Mouse (Mus musculus): ENCODE measurements around the gene Tap1. TPM values are rescaled to one million over a fixed set of nuclear protein-coding genes. Genes with fewer than 3 reads are reported as not detected.
"Not testable (repeated sequence)": the region's sequence is repeated elsewhere in the genome, so short reads cannot be mapped to it uniquely, and the experiment has no call there.

Gene Tap1
- polyA plus RNA-seq, 1 experiment from 2014 or later, result 1.9 TPM

DNA sequence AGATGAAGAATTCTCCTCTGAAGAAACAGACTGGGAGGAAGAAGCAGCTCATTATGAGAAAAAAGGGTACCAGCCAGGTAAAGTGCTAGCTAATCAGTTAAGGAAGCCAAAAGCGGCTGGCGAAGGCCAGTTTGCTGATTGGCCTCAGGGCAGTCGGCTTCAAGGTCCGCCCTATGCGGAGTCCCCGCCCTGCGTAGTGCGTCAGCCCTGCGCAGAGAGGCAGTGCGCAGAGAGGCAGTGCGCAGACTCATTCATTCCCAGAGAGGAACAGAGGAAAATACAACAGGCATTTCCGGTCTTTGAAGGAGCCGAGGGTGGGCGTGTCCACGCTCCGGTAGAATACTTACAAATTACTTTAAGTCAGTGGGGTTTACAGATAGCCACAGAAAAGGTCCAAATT lies 33.0 kb downstream of the Tap1 start:
- H3K36me3 ChIP-seq; H3K9ac ChIP-seq; H3K9me3 ChIP-seq; H3K27me3 ChIP-seq (replicated peaks); H3K4me1 ChIP-seq; H3K27ac ChIP-seq; H3K4me3 ChIP-seq; ATAC-seq (ENCODE audit: low FRiP score, low read depth); H3K4me2 ChIP-seq (replicated peaks): not testable (repeated sequence)
- WGBS, result 99% methylated on average over 7 of the region's 16 CpGs

DNA sequence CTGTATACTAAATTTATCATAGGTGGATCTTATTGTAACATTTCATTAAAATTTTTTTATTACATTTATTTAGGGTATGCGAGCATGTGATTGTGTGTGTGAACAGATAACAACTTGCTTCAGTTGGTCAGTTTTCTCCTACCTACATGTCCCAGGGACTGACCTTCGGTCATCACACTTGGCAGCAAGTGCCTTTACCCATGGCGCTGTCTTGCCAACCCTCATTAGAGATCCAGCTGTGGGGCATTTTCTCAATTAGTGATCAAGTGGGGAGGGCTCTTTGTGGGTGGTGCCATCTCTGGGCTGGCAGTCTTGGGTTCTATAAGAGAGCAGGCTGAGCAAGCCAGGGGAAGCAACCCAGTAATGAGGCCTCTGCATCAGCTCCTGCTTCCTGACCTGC lies 37.5 kb downstream of the Tap1 start:
- Histone ChIP-seq H3K4me3 (no peak overlapping the region), H3K27ac (no peak overlapping the region), H3K4me2 (replicated peaks) (no peak overlapping the region), H3K9ac (no peak overlapping the region), H3K36me3 (no peaks in the 10 kb centered on the region), H3K27me3 (replicated peaks) (no peaks in the 10 kb centered on the region), H3K9me3 (peaks cover 8% of the 10 kb centered on the region; the same call in 1 of the 2 replicates), H3K4me1 (no peaks in the 10 kb centered on the region)
- 96% methylated on average over 3 of the region's 3 CpGs for WGBS
- no peak for ATAC-seq (ENCODE audit: low FRiP score, low read depth)

DNA sequence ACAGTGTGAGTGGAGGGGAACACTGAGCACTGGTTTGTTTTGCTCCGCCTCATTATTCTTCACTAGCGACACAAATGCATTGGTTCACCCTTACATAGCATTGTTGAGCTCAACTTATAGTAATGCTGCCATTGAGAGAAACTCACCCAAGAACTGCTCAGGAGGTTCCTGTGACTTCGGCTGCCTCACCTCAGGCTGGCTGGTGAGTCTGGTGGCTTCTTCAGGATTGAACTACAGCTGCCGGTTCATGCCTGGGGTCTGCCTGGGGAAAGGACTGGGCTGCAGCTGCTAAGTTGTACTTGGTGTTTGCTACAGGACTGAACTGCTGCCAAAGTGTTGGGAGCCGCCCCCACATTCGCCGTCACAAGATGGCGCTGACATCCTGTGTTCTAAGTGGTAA lies 38.1 kb downstream of the Tap1 start:
- ATAC-seq (ENCODE audit: low FRiP score, low read depth), result no peak
- Histone ChIP-seq H3K4me3 (no peak overlapping the region), H3K9ac (no peak overlapping the region), H3K9me3 (peaks cover 8% of the 10 kb centered on the region; the same call in 1 of the 2 replicates), H3K36me3 (no peaks in the 10 kb centered on the region), H3K27ac (no peak overlapping the region), H3K4me1 (no peaks in the 10 kb centered on the region), H3K27me3 (replicated peaks) (no peaks in the 10 kb centered on the region), H3K4me2 (replicated peaks) (no peak overlapping the region)
- WGBS, result 97% methylated on average over 8 of the region's 8 CpGs

DNA sequence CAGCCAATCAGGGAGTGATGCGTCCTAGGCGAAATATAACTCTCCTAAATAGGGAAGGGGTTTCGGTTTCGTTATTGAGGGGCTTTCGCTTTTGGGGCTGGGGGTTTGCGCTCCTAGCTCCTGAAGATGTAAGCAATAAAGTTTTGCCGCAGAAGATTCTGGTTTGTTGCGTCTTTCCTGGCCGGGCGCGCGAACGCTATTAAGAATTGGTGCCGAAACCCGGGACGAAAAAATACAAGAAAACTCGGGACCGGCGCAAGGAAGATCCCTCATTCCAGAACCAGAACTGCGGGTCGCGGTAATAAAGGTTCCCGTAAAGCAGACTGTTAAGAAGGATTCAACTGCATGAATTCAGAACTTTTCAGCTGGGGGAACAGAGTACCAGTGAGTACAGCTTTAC lies 38.6 kb downstream of the Tap1 start:
- 97% methylated on average over 17 of the region's 23 CpGs for WGBS
- H3K9me3 ChIP-seq; H3K4me3 ChIP-seq; ATAC-seq (ENCODE audit: low FRiP score, low read depth); H3K9ac ChIP-seq; H3K27ac ChIP-seq; H3K4me1 ChIP-seq; H3K4me2 ChIP-seq (replicated peaks); H3K27me3 ChIP-seq (replicated peaks); H3K36me3 ChIP-seq: not testable (repeated sequence)

DNA sequence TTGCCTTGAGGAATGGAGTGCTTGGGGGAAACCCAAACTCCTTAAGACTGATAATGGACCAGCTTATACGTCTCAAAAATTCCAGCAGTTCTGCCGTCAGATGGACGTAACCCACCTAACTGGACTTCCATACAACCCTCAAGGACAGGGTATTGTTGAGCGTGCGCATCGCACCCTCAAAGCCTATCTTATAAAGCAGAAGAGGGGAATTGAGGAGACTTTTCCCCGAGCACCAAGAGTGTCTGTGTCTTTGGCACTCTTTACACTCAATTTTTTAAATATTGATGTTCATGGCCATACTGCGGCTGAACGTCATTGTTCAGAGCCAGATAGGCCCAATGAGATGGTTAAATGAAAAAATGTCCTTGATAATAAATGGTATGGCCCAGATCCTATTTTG lies 43.6 kb downstream of the Tap1 start:
- not testable (repeated sequence) for H3K27ac ChIP-seq; H3K9ac ChIP-seq; H3K4me1 ChIP-seq; H3K4me2 ChIP-seq (replicated peaks); H3K36me3 ChIP-seq; H3K27me3 ChIP-seq (replicated peaks); ATAC-seq (ENCODE audit: low FRiP score, low read depth); H3K9me3 ChIP-seq; H3K4me3 ChIP-seq
- 95% methylated on average over 9 of the region's 9 CpGs for WGBS

DNA sequence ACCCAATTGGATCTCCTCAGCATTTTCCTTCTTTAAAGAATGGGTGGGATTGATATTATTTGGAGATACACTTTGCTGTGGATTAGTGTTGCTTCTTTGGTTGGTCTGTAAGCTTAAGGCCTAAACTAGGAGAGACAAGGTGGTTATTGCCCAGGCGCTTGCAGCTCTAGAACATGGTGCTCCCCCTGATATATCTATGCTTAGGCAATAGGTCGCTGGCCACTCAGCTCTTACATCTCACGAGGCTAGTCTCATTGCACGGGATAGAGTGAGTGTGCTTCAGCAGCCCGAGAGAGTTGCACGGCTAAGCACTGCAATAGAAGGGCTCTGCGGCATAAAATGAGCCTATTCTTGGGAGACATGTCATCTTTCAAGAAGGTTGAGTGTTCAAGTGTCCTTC lies 44.7 kb downstream of the Tap1 start:
- not testable (repeated sequence) for H3K4me2 ChIP-seq (replicated peaks); H3K27ac ChIP-seq; H3K36me3 ChIP-seq; H3K4me3 ChIP-seq; H3K9me3 ChIP-seq; ATAC-seq (ENCODE audit: low FRiP score, low read depth); H3K27me3 ChIP-seq (replicated peaks); H3K4me1 ChIP-seq; H3K9ac ChIP-seq
- 90% methylated on average over 7 of the region's 7 CpGs for WGBS

DNA sequence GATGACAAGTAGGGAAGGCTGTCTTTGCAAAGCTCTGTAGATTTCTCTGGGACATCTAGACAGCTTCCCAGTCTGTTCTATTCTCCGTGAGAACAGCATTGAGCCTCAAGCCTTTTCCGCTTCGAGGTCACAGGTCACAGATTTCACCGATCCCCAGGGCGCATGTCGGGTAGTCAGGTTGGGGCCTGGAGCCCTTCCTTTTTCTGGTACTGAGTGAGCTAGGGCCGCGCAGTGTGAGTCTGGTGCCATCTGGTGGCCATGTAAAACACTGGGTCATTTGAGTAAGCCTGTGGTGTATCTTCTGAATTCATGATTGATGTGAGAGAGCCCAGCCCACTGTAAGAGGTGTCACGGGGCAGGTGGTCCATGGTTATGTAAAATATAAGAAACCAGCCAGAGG lies 47.6 kb downstream of the Tap1 start:
- H3K9ac ChIP-seq, result no peak overlapping the region
- no peak overlapping the region for H3K4me3 ChIP-seq
- no peak for ATAC-seq (ENCODE audit: low FRiP score, low read depth)
- WGBS, result 58% methylated on average over 9 of the region's 9 CpGs
- no peaks in the 10 kb centered on the region for H3K9me3 ChIP-seq
- no peak overlapping the region for H3K27ac ChIP-seq
- H3K36me3 ChIP-seq, result no peaks in the 10 kb centered on the region
- no peaks in the 10 kb centered on the region for H3K27me3 ChIP-seq (replicated peaks)
- no peaks in the 10 kb centered on the region for H3K4me1 ChIP-seq
- no peak overlapping the region for H3K4me2 ChIP-seq (replicated peaks)

DNA sequence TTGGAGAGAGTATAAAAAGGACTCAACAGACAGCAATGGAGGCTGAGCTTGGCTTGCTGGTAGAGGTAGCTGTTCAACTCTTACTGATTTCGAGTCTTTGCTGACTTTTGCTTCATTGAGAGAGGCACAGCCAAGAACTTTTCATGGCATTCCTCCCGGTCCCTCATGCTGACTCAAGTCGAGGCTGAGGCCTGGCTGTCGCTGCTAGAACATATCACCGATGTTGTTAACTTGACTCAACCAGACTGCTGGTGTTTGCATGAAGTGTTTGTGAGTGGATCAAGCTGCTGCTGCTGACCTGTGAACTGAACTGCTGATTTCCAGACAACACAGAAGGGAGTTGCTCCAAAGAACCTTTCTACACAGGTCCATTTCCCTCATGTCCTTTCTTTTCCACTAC lies 49.3 kb downstream of the Tap1 start:
- H3K4me3 ChIP-seq, result no peak overlapping the region
- H3K27me3 ChIP-seq (replicated peaks), result no peaks in the 10 kb centered on the region
- no peak overlapping the region for H3K9ac ChIP-seq
- H3K36me3 ChIP-seq, result no peaks in the 10 kb centered on the region
- no peak overlapping the region for H3K4me2 ChIP-seq (replicated peaks)
- ATAC-seq (ENCODE audit: low FRiP score, low read depth), result no peak
- no peaks in the 10 kb centered on the region for H3K9me3 ChIP-seq
- H3K27ac ChIP-seq, result no peak overlapping the region
- H3K4me1 ChIP-seq, result no peaks in the 10 kb centered on the region
- WGBS, result 88% methylated on average over 5 of the region's 5 CpGs

DNA sequence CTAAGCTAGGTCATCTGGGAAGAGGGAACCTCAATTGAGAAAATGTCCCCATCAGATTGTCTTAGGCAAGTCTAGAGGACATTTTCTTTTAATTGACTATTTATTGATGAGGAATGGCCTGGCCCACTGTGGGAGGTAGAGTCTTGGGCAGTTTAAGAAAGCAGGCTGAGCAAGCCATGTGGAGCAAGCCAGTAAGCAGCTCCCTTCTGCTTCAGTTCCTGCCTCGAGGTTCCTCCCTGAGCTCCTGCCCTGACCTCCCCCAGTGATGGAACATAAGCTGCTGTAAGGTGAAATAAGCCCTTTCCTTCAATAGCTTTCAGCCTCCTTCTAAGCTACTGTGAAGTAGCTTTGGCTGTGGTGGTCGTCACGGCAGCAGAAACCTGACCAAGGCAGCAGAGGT lies 50.4 kb downstream of the Tap1 start:
- 74% methylated on average over 3 of the region's 3 CpGs for WGBS
- no peak for ATAC-seq (ENCODE audit: low FRiP score, low read depth)
- no peaks in the 10 kb centered on the region for H3K36me3 ChIP-seq
- no peak overlapping the region for H3K4me2 ChIP-seq (replicated peaks)
- H3K9me3 ChIP-seq, result no peaks in the 10 kb centered on the region
- H3K27ac ChIP-seq, result no peak overlapping the region
- H3K4me1 ChIP-seq, result no peaks in the 10 kb centered on the region
- no peaks in the 10 kb centered on the region for H3K27me3 ChIP-seq (replicated peaks)
- no peak overlapping the region for H3K4me3 ChIP-seq
- no peak overlapping the region for H3K9ac ChIP-seq

DNA sequence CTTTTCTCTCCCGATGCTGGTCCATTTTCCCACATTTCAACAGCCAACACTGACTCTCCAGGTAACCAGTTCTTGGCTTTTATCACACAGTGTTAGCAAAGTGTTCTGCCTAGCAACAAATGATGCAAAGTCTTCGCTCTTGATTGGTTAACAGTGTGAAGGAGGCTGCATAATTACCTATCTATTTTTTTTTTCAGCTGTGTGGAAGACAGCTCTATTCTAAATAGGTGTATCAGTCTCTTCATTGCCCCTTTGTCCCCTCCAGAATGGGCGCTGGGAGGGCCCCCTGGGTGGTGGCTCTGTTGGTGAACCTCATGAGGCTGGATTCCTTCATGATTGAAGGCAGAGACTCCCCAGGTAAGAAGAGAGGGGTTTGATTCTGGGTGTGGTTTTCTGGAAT lies 51.4 kb downstream of the Tap1 start, which contains the start of gene H2-Ob:
Gene H2-Ob (plus strand): TSS at position 198 of the 400 bp plus-strand sequence.
- Histone ChIP-seq H3K4me3 (no peak within 1 kb of the TSS), H3K9me3 (no peaks in the 10 kb centered on the region), H3K4me2 (replicated peaks) (no peak within 1 kb of the TSS), H3K27ac (no peak within 1 kb of the TSS), H3K27me3 (replicated peaks) (no peaks in the 10 kb centered on the region), H3K4me1 (no peaks in the 10 kb centered on the region), H3K9ac (no peak within 1 kb of the TSS), H3K36me3 (no peaks in the 10 kb centered on the region)
- no peak for ATAC-seq (ENCODE audit: low FRiP score, low read depth)
- 57% methylated on average over 3 of the region's 3 CpGs for WGBS

DNA sequence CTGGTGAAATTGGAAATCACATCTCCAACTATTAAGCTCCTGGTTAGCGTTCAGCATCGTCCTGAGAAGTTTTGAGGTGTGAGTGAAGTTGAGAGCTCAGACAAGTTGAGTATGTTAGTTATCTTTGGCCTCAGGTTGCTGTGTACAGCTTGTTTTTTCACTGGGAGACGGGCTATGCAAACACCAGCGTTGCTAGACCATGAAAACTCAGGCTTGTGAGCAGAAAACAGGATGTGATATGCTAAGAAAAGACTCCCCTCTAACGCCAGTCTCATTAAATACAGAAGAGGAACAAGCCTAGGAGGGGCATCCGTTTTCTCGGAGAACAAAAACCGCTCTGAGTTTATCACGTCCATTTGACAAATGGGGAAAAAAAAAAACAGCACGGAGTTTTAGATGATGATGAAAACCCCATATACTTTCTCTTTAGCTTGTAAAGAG lies 52.3 kb downstream of the Tap1 start:
- ATAC-seq (ENCODE audit: low FRiP score, low read depth), result no peak
- H3K9me3 ChIP-seq, result no peaks in the 10 kb centered on the region
- no peak overlapping the region for H3K4me3 ChIP-seq
- H3K36me3 ChIP-seq, result no peaks in the 10 kb centered on the region
- no peaks in the 10 kb centered on the region for H3K27me3 ChIP-seq (replicated peaks)
- H3K9ac ChIP-seq, result no peak overlapping the region
- no peaks in the 10 kb centered on the region for H3K4me1 ChIP-seq
- no peak overlapping the region for H3K27ac ChIP-seq
- H3K4me2 ChIP-seq (replicated peaks), result no peak overlapping the region
- 81% methylated on average over 10 of the region's 10 CpGs for whole genome bisulfite sequencing

DNA sequence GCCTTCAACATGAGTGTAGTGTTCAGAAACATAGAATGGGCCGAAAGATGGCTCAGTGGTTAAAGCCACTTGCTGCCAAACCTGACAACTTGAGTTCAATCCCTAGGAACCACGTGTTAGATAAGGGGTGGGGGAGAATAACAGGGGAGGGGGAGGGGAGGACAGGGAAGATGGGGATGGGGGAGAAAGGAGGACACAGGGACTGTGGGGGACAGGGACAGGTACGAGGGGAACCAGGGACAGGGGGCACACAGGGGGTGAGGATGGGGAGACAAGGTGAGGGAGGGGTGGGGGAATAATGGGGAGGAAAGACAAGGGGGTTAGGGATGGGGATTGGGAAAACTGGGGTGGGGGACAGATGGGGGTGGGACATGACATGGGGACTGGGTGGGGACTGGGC lies 53.0 kb downstream of the Tap1 start:
- Histone ChIP-seq H3K9me3 (no peaks in the 10 kb centered on the region), H3K36me3 (no peaks in the 10 kb centered on the region), H3K9ac (no peak overlapping the region), H3K4me2 (replicated peaks) (no peak overlapping the region), H3K27me3 (replicated peaks) (no peaks in the 10 kb centered on the region), H3K4me1 (no peaks in the 10 kb centered on the region), H3K27ac (no peak overlapping the region), H3K4me3 (no peak overlapping the region)
- ATAC-seq (ENCODE audit: low FRiP score, low read depth), result no peak
- 74% methylated on average over 3 of the region's 3 CpGs for WGBS

DNA sequence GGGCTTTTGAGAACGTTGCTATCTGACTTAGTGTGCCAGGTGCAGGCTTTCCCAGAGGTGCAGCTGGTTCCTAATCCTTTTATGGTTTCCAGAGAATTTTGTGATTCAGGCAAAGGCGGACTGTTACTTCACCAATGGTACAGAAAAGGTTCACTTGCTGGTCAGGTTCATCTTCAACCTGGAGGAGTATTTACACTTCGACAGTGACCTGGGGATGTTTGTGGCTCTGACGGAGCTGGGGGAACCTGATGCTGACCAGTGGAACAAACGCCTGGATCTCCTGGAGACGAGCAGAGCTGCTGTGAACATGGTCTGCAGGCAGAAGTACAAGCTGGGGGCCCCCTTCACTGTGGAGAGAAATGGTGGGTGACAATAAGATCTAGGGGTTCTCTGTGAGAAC lies 53.6 kb downstream of the Tap1 start:
- 86% methylated on average over 6 of the region's 6 CpGs for WGBS

More for the DNA sequence above, 53.6 kb downstream of the Tap1 start:
- Histone ChIP-seq H3K4me2 (replicated peaks) (no peak overlapping the region), H3K4me1 (no peaks in the 10 kb centered on the region), H3K27me3 (replicated peaks) (no peaks in the 10 kb centered on the region), H3K9ac (no peak overlapping the region), H3K9me3 (no peaks in the 10 kb centered on the region), H3K27ac (no peak overlapping the region), H3K4me3 (no peak overlapping the region), H3K36me3 (no peaks in the 10 kb centered on the region)
- ATAC-seq (ENCODE audit: low FRiP score, low read depth), result no peak

Data from neural tube, embryonic 12.5 days (tissue).